Mouse (Mus musculus): ENCODE measurements around the gene Gm6367.
"Not testable (repeated sequence)": the region's sequence is repeated elsewhere in the genome, so short reads cannot be mapped to it uniquely, and the experiment has no call there.

Gene Gm6367

GRCm38 (mm10) chr5:94988326-94988725, at the start of gene Gm6367:
Gm6367 (plus strand) TSS chr5:94988626.
- DNase-seq, result not testable (repeated sequence)
